Mouse (Mus musculus) hindbrain, postnatal 0 days (tissue): ENCODE measurements at regions not wholly inside any gene's neighbourhood (a gene's known extent, or its start where the extent isn't known, plus 50 kb on each side); places are given as distances from the start of the nearest gene placed in this dataset.

ENCODE experiments used
- ATAC-seq: fragments of 200-750 bp; cut with Nextera tagmentation; 2 replicates; pipeline ENCODE4 v1.8.0; 2017; ENCODE audit warnings: mild to moderate bottlenecking, moderate TSS enrichment, moderate library complexity
- DNase-seq: peaks from one replicate; pipeline ENCODE4 v3.0.0-alpha.2; 2015; ENCODE audit warnings: low spot score
- H3K27ac ChIP-seq: fragments of 300-500 bp; sonication (generic); 2 replicates; pipeline ENCODE4 v1.5.1; 2014; ENCODE audit warnings: mild to moderate bottlenecking
- H3K27me3 ChIP-seq: fragments of 300-500 bp; sonication (generic); 2 replicates; pipeline ENCODE4 v1.6.1; 2014; ENCODE audit warnings: low read length, mixed read lengths; ENCODE audit not compliant: insufficient read depth
- H3K36me3 ChIP-seq: fragments of 300-500 bp; sonication (generic); 2 replicates; pipeline ENCODE4 v1.6.1; 2014; ENCODE audit warnings: low read length, mixed read lengths; ENCODE audit not compliant: insufficient read depth
- H3K4me1 ChIP-seq: fragments of 300-500 bp; sonication (generic); 2 replicates; pipeline ENCODE4 v1.6.1; 2014; ENCODE audit warnings: antibody characterized with exemption, low read length, mixed read lengths; ENCODE audit not compliant: insufficient read depth
- H3K4me2 ChIP-seq: fragments of 300-500 bp; sonication (generic); 2 replicates; pipeline ENCODE4 v1.6.1; 2014; ENCODE audit warnings: low read depth, mild to moderate bottlenecking, low read length, moderate library complexity, mixed read lengths
- H3K4me3 ChIP-seq: fragments of 300-500 bp; sonication (generic); 2 replicates; pipeline ENCODE4 v1.5.1; 2014; ENCODE audit warnings: low read length
- H3K9ac ChIP-seq: fragments of 300-500 bp; sonication (generic); replicated peaks from 2 replicates; pipeline ENCODE4 v1.6.1; 2014; ENCODE audit warnings: mild to moderate bottlenecking, low read length, moderate library complexity, mixed read lengths
- H3K9me3 ChIP-seq: fragments of 300-500 bp; sonication (generic); 2 replicates; pipeline ENCODE4 v1.6.1; 2016; ENCODE audit warnings: low read length, mixed read lengths
- CTCF ChIP-seq: IDR thresholded peaks from 2 replicates; pipeline ENCODE4 v1.5.1; 2016; ENCODE audit warnings: antibody characterized with exemption, control low read depth, low read depth
- WGBS: fragments of 180-500 bp; shearing (Covaris S2); extraction: QIAGEN DNeasy Blood & Tissue Kit; methylation state at CpG from one replicate; pipeline ENCODE4 v1.1.7; 2014; 5-methylcytosine and 5-hydroxymethylcytosine counted together

DNA sequence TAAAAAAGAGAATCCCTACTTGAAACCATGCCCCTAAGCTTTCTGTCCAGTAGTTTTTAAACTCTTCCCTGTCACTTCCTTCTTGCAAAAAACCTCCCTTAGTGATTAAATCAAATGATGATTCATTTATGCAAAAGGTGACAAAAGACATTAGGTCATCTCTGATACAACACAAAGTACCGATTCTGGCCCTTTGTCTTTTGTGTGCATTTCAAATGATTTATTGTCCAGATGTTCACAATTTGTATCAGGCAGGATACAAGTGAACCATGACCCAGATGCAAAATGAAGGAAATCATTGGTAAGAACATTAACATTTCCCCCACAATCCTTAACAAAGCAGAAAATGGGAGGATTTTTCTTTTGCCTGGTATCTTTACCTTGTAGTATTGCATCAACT lies 101.5 kb upstream of the Cav2 start:
- no peak for ATAC-seq
- no peak for DNase-seq
- Histone ChIP-seq H3K36me3 (no peaks in the 10 kb centered on the region), H3K27ac (no peak overlapping the region), H3K27me3 (no peaks in the 10 kb centered on the region), H3K4me1 (no peaks in the 10 kb centered on the region), H3K9ac (no peak overlapping the region), H3K9me3 (no peaks in the 10 kb centered on the region), H3K4me2 (no peak overlapping the region), H3K4me3 (no peak overlapping the region)
- TF ChIP-seq CTCF = no peak
- WGBS = 58% methylated on average over 1 of the region's 1 CpGs

DNA sequence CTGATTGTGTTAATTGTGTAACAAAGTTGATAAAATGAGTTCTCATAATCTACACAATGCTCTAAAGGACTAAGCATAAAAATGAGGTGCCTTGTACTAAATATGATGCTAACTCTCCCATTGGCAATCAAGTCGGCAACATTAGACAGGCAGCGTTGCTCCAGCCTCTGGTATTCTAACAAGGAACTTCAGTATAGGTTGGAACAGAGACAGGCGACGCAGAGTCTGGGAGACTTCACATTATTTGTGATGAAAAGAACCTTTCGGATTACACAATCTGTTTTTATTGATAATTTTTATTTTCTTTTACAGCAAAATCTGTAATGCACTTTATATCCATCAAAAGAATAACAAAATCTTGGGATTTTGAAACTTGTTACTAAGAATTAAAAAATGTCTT lies 94.4 kb upstream of the Cav2 start:
- DNase-seq = no peak
- Histone ChIP-seq H3K27me3 (no peaks in the 10 kb centered on the region), H3K27ac (no peak overlapping the region), H3K9ac (no peak overlapping the region), H3K4me1 (no peaks in the 10 kb centered on the region), H3K4me3 (no peak overlapping the region), H3K36me3 (no peaks in the 10 kb centered on the region), H3K4me2 (no peak overlapping the region), H3K9me3 (no peaks in the 10 kb centered on the region)
- no peak for TF ChIP-seq CTCF
- ATAC-seq = no peak
- WGBS = 72% methylated on average over 5 of the region's 5 CpGs

DNA sequence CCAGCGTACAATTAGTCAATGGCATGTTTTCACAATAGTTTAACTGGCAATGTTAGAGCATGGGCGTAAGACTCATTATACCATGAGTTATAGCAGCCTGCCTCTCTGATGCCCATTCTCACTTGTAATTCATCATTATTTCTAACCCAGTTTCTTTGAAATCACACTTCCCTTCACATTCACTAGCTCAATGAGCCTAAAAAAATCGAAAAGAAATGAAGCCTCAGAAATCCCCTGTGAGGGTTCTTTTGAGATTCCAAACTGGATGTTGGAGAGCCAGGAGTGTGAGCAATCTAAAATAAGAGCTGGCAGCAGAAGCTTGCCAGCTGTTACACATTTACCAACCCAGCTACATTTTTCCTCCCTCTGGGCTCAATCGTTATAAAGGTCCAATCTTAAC lies 93.9 kb upstream of the Cav2 start:
- TF ChIP-seq CTCF = no peak
- Histone ChIP-seq H3K9ac (no peak overlapping the region), H3K4me2 (no peak overlapping the region), H3K9me3 (no peaks in the 10 kb centered on the region), H3K36me3 (no peaks in the 10 kb centered on the region), H3K4me3 (no peak overlapping the region), H3K27me3 (no peaks in the 10 kb centered on the region), H3K4me1 (no peaks in the 10 kb centered on the region), H3K27ac (no peak overlapping the region)
- ATAC-seq (no peak), DNase-seq (no peak)
- 46% methylated on average over 4 of the region's 4 CpGs for WGBS

DNA sequence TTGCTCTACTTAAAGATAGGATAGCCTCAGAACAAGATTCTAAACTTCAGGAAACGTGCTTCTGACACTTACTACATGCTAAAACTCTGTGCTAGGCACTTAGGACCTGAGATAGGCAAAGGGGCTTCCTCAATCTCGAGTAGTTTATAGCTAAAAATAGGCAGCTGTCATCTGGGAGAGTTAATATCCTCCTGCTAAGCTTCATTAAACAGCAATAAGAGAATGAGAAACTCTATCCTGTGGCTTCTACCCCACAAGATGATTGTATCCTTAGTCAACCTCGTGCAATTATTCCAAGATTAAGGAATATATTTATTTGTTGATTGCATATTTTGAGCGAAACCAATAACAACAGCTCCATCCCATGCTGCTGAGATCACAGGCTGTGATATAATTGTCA lies 85.4 kb upstream of the Cav2 start:
- Histone ChIP-seq H3K4me1 (no peaks in the 10 kb centered on the region), H3K27ac (no peak overlapping the region), H3K4me2 (no peak overlapping the region), H3K9ac (no peak overlapping the region), H3K9me3 (no peaks in the 10 kb centered on the region), H3K4me3 (no peak overlapping the region), H3K27me3 (no peaks in the 10 kb centered on the region), H3K36me3 (no peaks in the 10 kb centered on the region)
- WGBS = 52% methylated on average over 4 of the region's 4 CpGs
- DNase-seq (no peak), ATAC-seq (no peak)
- TF ChIP-seq CTCF = no peak

DNA sequence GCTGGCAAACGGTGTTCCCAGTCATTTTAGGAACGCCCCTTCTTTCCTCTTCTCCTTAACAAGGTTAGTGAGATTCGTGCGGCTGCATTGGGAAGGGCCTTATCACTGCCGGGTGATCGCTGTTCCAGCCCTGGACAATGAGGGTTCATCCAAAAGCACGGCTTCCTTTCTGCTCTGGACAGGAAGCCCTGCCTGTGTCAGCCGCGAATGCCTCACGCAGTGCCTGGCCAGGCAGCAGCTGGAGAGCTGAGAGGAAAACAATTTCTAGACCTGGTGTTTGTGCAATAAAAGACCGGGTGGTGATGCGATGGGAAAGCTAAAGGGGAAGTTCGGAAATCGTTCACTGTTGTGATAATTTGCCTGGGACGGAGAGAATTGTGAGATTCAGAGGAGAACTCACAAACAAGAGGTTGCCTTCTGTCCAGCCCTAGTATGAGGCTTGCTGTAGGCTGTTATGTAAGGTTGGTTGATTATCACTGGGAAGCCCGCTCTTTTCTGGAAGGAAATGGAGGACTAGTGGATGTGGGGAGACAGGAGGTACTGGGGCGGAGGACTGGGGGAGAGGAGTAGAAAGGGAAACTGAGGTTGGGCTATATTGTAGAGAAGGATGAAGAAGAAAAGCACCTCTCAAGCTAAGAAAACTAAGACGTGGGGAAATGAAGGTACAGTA lies 83.1 kb upstream of the Cav2 start:
- 74% methylated on average over 18 of the region's 18 CpGs for WGBS

DNA sequence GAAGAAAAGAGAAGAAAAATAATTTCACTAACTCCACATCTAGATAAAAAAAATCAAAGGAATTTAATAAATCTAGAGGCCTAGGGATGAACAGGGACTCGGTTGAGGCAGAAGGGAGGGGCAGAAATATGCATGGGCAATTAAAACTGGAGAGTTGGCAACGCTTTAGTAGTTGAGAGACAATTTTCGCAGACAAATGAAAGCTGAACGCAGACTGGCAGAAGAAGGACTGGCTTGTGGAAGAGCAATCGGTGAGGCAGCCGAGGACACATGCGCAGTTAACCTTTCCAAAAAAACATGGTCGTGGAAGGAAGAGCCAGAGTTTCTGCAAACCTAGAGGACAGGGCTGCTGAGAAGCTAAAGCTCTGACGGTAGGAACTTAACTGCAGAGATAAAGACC lies 82.1 kb upstream of the Cav2 start:
- Histone ChIP-seq H3K4me3 (no peak overlapping the region), H3K27me3 (no peaks in the 10 kb centered on the region), H3K9ac (no peak overlapping the region), H3K27ac (no peak overlapping the region), H3K4me1 (no peaks in the 10 kb centered on the region), H3K36me3 (no peaks in the 10 kb centered on the region), H3K4me2 (no peak overlapping the region), H3K9me3 (no peaks in the 10 kb centered on the region)
- 65% methylated on average over 9 of the region's 9 CpGs for WGBS
- no peak for ATAC-seq
- no peak for DNase-seq
- no peak for TF ChIP-seq CTCF

More for the DNA sequence above, 83.1 kb upstream of the Cav2 start:
- no peak overlapping the region for H3K9ac ChIP-seq
- no peak overlapping the region for H3K4me3 ChIP-seq
- no peak for ATAC-seq
- no peaks in the 10 kb centered on the region for H3K27me3 ChIP-seq
- H3K4me2 ChIP-seq = no peak overlapping the region
- no peaks in the 10 kb centered on the region for H3K36me3 ChIP-seq
- H3K4me1 ChIP-seq = no peaks in the 10 kb centered on the region
- H3K27ac ChIP-seq = no peak overlapping the region
- no peaks in the 10 kb centered on the region for H3K9me3 ChIP-seq
- TF ChIP-seq CTCF = no peak
- no peak for DNase-seq

DNA sequence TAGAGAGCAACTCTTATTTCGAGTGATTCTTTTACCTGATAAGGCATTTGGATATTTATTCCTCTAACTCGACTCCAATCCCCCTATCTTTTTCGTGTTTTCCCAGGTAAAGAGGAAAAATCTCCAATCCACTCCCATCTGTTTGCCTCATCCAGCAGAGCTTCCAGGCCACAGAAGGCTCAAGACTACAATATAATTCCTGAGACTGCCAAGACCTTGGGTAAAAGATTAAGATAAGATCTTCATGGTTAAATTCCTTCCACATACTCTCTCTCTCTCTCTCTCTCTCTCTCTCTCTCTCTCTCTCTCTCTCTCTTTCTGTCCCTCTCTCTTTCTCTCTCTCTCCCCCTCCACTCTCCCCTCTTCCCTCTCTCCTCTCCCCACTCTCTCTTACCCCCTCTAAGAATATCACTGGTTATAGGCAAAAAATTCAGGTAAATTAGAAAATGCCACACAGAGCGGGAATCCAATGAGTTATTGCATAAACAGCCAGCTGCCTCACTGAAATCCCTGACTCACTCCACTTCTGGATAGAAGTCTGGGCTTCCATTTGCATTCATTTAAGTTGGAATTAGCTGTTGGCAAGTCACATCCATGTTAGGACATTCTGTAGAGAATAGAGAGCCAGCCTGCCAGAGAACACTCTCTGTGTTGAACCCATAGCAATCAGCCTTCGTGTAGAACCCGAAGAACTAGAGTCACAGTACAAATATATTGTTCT lies 78.9 kb upstream of the Cav2 start:
- no peak overlapping the region for H3K27ac ChIP-seq
- H3K4me3 ChIP-seq = no peak overlapping the region
- no peaks in the 10 kb centered on the region for H3K27me3 ChIP-seq
- ATAC-seq = no peak
- H3K4me1 ChIP-seq = no peaks in the 10 kb centered on the region
- no peak overlapping the region for H3K4me2 ChIP-seq
- no peak for DNase-seq
- TF ChIP-seq CTCF = no peak
- no peaks in the 10 kb centered on the region for H3K36me3 ChIP-seq
- 83% methylated on average over 6 of the region's 6 CpGs for WGBS
- H3K9me3 ChIP-seq = no peaks in the 10 kb centered on the region
- H3K9ac ChIP-seq = no peak overlapping the region
